Mouse (Mus musculus) forebrain, embryonic 15.5 days (tissue): ENCODE results near the gene Col5a2. TPM values are rescaled to one million over a fixed set of nuclear protein-coding genes. Genes with fewer than 3 reads are reported as not detected.

ENCODE experiments used
- ATAC-seq: fragments of 200-750 bp; cut with Nextera tagmentation; replicated peaks from 2 replicates; pipeline ENCODE4 v1.8.0; 2017; ENCODE audit warnings: mild to moderate bottlenecking, moderate TSS enrichment, moderate library complexity
- H3K27ac ChIP-seq: fragments of 300-500 bp; sonication (generic); replicated peaks from 2 replicates; pipeline ENCODE4 v1.5.1; 2015; ENCODE audit warnings: mild to moderate bottlenecking, inconsistent platforms
- H3K27me3 ChIP-seq: fragments of 300-500 bp; sonication (generic); 2 replicates; pipeline ENCODE4 v1.6.1; 2015; ENCODE audit warnings: inconsistent platforms
- H3K36me3 ChIP-seq: fragments of 300-500 bp; sonication (generic); 2 replicates; pipeline ENCODE4 v1.6.1; 2015; ENCODE audit warnings: mild to moderate bottlenecking, inconsistent platforms
- H3K4me1 ChIP-seq: fragments of 300-500 bp; sonication (generic); 2 replicates; pipeline ENCODE4 v1.6.1; 2015; ENCODE audit warnings: inconsistent platforms
- H3K4me2 ChIP-seq: fragments of 300-500 bp; sonication (generic); replicated peaks from 2 replicates; pipeline ENCODE4 v1.6.1; 2015; ENCODE audit warnings: mild to moderate bottlenecking, inconsistent platforms
- H3K4me3 ChIP-seq: fragments of 300-500 bp; sonication (generic); 2 replicates; pipeline ENCODE4 v1.5.1; 2015; ENCODE audit warnings: mild to moderate bottlenecking, inconsistent platforms
- H3K9ac ChIP-seq: fragments of 300-500 bp; sonication (generic); replicated peaks from 2 replicates; pipeline ENCODE4 v1.6.1; 2015; ENCODE audit warnings: mild to moderate bottlenecking, inconsistent platforms
- H3K9me3 ChIP-seq: fragments of 300-500 bp; sonication (generic); 2 replicates; pipeline ENCODE4 v1.6.1; 2016; ENCODE audit warnings: inconsistent platforms
- WGBS: fragments of 180-500 bp; shearing (Covaris S2); methylation state at CpG from one replicate; pipeline ENCODE4 v1.1.7; 2015; ENCODE audit warnings: mixed read lengths; 5-methylcytosine and 5-hydroxymethylcytosine counted together
- polyA plus RNA-seq: library from polyadenylated mRNA; unstranded; fragments of >200 nt; fragmentation: Nextera tagmentation; extraction: Ambion mirVana; gene quantifications from 2 replicates; pipeline ENCODE4 v1.2.1, GENCODE M21; 2015

The Col5a2 gene
- polyA plus RNA-seq, 1 experiment from 2014 or later = 9.6 TPM

DNA sequence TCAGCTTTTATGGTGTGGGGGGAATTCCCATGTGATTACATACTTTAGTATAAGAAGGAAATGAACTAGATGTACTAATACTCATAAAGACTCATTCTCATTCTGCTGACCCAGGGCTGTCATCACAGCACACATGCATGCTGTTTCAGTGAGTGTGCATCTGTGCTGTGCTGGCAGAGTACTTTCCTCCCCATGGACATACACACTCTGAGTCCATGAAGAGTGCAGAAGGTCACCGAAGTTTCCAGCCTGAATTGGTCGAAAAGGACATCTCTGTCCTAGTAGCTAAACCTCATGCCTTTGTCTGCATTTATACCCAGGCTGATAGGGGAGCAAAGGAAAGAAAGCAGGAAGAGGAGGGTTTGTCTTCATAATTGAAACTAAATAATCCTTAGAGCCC is 83.2 kb downstream of the Col5a2 start:
- H3K4me3 ChIP-seq = no peak overlapping the region
- no peaks in the 10 kb centered on the region for H3K27me3 ChIP-seq
- H3K9me3 ChIP-seq = no peaks in the 10 kb centered on the region
- ATAC-seq = no peak
- WGBS = 92% methylated on average over 2 of the region's 2 CpGs
- H3K36me3 ChIP-seq = no peaks in the 10 kb centered on the region
- no peak overlapping the region for H3K9ac ChIP-seq
- H3K4me1 ChIP-seq = no peaks in the 10 kb centered on the region
- H3K4me2 ChIP-seq = no peak overlapping the region
- no peak overlapping the region for H3K27ac ChIP-seq

DNA sequence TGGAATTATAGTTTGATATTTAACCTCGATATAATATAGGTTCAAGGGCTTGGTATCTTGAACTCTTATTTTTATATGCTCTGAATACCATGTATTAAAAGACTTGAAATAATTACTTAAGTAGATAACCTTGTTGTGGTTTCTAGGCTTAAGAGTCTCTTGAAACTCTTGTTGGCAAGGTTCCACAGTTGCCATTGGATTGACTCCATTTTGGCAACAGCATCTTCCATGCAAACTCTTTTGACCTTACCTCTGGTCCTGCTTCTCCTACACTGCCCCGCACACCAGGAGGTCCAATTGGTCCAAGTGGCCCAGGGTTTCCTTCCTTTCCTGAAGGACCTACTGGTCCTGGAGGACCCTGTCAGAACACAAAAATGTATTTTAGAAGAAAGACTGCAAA is 121.2 kb downstream of the Col5a2 start:
- Histone ChIP-seq H3K9ac (no peak overlapping the region), H3K36me3 (no peaks in the 10 kb centered on the region), H3K27ac (no peak overlapping the region), H3K4me3 (no peak overlapping the region), H3K27me3 (no peaks in the 10 kb centered on the region), H3K4me1 (no peaks in the 10 kb centered on the region), H3K4me2 (no peak overlapping the region), H3K9me3 (no peaks in the 10 kb centered on the region)
- no peak for ATAC-seq
- WGBS = 94% methylated on average over 2 of the region's 2 CpGs

DNA sequence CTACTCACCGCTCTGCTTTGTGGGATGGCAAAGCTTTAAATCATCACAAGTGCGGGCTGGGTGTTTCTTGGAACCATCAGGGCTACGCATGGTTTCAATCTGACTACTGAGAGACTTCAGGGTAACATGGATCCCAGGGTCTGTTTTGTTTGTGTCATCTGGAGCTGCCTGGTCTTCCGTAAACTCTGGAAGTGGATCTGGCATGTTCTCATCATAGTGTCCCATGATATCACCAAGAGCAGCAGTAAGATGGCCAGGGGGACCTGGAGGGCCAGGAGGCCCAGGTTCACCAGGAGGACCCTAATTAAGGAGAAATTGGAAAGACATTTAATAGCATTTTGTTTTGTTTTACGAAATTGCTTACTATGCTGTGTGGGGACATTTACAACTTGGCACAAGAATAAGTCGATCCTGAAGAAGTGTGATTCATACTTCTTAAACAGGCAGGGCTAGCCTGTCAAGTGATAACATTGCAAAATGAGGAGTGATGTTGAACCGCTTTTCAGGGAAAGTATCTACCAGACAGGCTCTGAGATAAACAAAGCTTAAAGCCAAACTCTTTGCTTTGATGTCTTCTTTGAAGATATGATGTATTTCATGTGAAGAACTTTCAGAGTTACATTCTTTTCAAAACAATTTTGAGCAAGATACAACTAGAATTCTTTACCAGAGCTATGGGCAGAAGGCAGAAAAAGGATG is 122.9 kb downstream of the Col5a2 start:
- Histone ChIP-seq H3K27me3 (no peaks in the 10 kb centered on the region), H3K4me2 (no peak overlapping the region), H3K4me1 (no peaks in the 10 kb centered on the region), H3K27ac (no peak overlapping the region), H3K36me3 (no peaks in the 10 kb centered on the region), H3K4me3 (no peak overlapping the region), H3K9ac (no peak overlapping the region), H3K9me3 (no peaks in the 10 kb centered on the region)
- WGBS = 89% methylated on average over 7 of the region's 7 CpGs
- no peak for ATAC-seq

DNA sequence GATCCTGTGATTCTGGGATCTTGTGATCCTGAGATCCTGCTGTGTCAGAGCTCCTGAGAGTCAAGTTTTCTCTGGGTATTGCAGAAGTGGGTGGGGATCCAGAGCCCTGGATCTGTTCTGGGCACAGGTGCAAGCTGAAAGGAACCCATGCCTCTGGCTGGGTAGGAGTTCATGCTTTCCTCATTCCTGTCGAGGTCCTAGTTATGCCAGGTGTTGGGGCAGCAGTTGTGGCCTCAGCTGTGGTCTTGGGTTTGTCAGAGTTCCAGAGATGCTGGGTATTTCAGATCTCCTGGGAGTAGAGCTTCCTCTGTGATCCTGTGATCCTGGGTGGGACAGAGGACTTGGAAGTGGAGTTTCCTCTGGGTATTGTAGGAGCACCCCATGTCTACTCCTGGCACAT is 137.7 kb downstream of the Col5a2 start:
- Histone ChIP-seq H3K36me3 (no peaks in the 10 kb centered on the region), H3K4me1 (no peaks in the 10 kb centered on the region), H3K9ac (no peak overlapping the region), H3K27me3 (no peaks in the 10 kb centered on the region), H3K4me2 (no peak overlapping the region), H3K9me3 (peaks cover 9% of the 10 kb centered on the region; the same call in 1 of the 2 replicates), H3K4me3 (no peak overlapping the region), H3K27ac (no peak overlapping the region)
- 80% methylated on average over 1 of the region's 1 CpGs for WGBS
- ATAC-seq = no peak

DNA sequence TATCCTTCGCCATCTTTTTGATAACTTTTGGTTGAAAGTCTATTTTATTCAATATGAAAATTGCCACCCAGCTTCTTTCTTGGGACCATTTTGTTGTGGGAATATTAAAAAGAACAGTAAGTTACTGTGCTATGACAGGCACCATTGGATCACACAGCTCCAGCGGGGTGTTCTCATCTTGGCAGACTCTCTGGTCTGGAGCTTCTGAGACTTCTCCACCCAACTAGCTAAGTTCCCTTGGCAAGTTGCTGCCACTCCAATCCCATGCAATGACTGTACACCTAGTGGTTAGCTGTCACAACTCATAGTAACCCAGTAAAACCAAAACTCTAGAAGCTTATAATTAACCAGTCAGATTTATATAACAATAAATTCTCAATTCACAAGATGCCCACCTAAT is 139.8 kb downstream of the Col5a2 start:
- Histone ChIP-seq H3K4me2 (no peak overlapping the region), H3K9ac (no peak overlapping the region), H3K9me3 (no peaks in the 10 kb centered on the region), H3K4me3 (no peak overlapping the region), H3K27ac (no peak overlapping the region), H3K36me3 (no peaks in the 10 kb centered on the region), H3K4me1 (no peaks in the 10 kb centered on the region), H3K27me3 (no peaks in the 10 kb centered on the region)
- 98% methylated on average over 2 of the region's 2 CpGs for WGBS
- ATAC-seq = no peak

DNA sequence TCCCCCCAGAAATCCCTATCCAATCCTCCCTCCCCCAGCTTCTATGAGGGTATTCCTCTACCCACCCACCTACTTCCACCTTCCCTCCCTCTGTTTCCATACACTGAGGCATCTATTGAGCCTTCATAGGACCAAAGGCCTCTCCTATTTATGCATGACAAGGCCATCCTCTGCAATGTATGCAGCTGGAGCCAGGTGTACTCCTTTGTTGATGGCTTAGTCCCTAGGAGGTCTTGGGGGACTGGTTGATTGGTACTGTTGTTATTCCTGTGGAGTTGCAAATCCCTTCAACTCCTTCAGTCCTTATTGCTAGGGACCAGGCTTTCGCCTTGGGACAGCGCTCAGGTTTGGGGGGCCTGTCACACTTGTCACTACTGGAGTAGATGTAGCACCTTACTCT is 143.4 kb downstream of the Col5a2 start:
- Histone ChIP-seq H3K9me3 (no peaks in the 10 kb centered on the region), H3K27me3 (no peaks in the 10 kb centered on the region), H3K27ac (no peak overlapping the region), H3K4me3 (no peak overlapping the region), H3K9ac (no peak overlapping the region), H3K4me1 (no peaks in the 10 kb centered on the region), H3K36me3 (no peaks in the 10 kb centered on the region), H3K4me2 (no peak overlapping the region)
- ATAC-seq = no peak
- 72% methylated on average over 2 of the region's 2 CpGs for WGBS

DNA sequence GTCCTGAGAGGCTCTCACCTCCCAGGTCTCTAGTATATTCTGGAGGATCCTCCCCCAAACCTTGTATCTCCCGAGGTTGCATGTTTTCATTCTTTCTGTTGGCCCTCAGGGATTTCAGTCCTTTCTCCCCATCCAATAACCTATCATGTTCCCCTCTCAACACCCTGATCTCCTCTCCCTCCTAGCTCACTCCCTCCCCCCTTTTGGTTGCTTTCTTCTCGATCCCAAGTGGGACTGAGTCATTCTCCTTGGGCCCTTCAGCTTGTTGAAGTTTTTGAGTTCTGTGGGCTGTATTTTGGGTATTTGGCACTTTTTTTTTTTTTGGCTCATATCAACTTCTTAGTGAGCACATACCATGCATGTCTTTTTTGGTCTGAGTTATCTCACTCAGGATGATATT is 143.9 kb downstream of the Col5a2 start:
- ATAC-seq = no peak
- Histone ChIP-seq H3K27me3 (no peaks in the 10 kb centered on the region), H3K4me3 (no peak overlapping the region), H3K36me3 (no peaks in the 10 kb centered on the region), H3K9ac (no peak overlapping the region), H3K27ac (no peak overlapping the region), H3K4me2 (no peak overlapping the region), H3K4me1 (no peaks in the 10 kb centered on the region), H3K9me3 (no peaks in the 10 kb centered on the region)
- WGBS = 74% methylated on average over 2 of the region's 2 CpGs

DNA sequence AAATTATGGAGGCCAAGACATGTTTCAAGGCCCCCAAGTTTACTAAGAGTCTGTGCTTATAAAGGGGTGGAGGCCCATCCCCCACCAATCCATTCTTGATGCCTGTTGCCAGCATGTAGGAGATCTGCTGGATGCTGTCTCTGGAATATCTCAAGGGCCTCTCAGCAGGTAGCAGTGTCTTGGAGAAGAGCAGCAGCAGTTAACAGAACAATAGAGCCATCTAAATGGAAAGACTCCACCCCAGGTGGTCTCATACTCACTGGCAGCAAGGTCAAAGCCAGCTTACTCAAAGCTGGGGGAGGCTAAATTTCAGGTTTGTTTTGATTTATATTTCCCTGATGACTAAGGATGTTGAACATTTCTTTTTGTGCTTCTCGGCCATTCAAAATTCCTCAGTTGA is 145.1 kb downstream of the Col5a2 start:
- no peak overlapping the region for H3K27ac ChIP-seq
- no peaks in the 10 kb centered on the region for H3K9me3 ChIP-seq
- H3K9ac ChIP-seq = no peak overlapping the region
- no peaks in the 10 kb centered on the region for H3K36me3 ChIP-seq
- H3K27me3 ChIP-seq = no peaks in the 10 kb centered on the region
- 97% methylated on average over 1 of the region's 1 CpGs for WGBS
- ATAC-seq = no peak
- H3K4me1 ChIP-seq = no peaks in the 10 kb centered on the region
- no peak overlapping the region for H3K4me3 ChIP-seq
- no peak overlapping the region for H3K4me2 ChIP-seq

DNA sequence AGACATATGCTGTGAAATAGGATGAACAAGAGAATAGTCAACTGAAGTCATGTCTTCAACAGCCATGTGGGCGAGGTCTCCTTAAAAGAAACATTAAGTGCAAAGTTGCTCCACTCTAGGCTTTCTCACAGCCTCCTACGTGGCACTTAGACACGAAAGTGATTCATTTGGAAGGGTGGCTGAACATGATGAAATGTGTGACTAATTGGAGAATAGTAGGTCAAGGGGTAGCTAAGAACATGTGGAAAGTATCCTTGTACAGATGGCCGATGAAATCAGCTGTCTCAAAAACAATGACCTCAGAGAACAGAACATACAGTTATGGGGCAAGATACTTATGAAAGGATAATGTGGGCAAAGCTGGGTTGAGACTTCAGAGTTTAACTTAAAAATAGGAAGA is 147.1 kb downstream of the Col5a2 start:
- Histone ChIP-seq H3K36me3 (no peaks in the 10 kb centered on the region), H3K4me2 (no peak overlapping the region), H3K27me3 (no peaks in the 10 kb centered on the region), H3K4me3 (no peak overlapping the region), H3K4me1 (no peaks in the 10 kb centered on the region), H3K9me3 (no peaks in the 10 kb centered on the region), H3K27ac (no peak overlapping the region), H3K9ac (no peak overlapping the region)
- WGBS = 91% methylated on average over 4 of the region's 4 CpGs
- ATAC-seq = no peak

DNA sequence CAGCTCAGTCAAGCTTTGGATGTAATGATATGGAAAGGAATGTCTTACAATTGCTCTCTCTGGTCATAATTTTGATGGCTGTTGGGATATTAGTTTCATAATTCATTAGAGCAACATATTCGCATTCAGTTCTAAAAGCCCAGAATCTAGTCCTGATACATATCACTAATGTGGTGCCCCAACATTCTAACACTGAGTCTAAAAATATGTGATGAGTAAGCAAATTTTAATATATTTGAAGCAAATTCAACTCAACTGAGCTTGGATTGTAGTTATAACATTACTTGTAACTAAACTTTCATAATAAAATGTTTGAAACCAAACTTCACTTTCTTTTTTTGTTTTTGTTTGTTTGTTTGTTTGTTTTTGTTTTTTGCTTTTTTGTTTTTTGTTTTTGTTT is 173.9 kb downstream of the Col5a2 start:
- H3K4me2 ChIP-seq = no peak overlapping the region
- no peaks in the 10 kb centered on the region for H3K4me1 ChIP-seq
- H3K27me3 ChIP-seq = no peaks in the 10 kb centered on the region
- H3K36me3 ChIP-seq = no peaks in the 10 kb centered on the region
- H3K4me3 ChIP-seq = no peak overlapping the region
- no peaks in the 10 kb centered on the region for H3K9me3 ChIP-seq
- WGBS = 94% methylated on average over 1 of the region's 1 CpGs
- H3K27ac ChIP-seq = no peak overlapping the region
- H3K9ac ChIP-seq = no peak overlapping the region
- ATAC-seq = no peak

Other genes starting within 250 kb of the Col5a2 start
- gene Col3a1, start 191.7 kb downstream of the Col5a2 start, polyA plus RNA-seq = 78.4 and 86.2 TPM in 2 replicates